Mouse (Mus musculus) left cerebral cortex, postnatal 10 days (tissue): ENCODE data around the gene Erich3. TPM values are rescaled to one million over a fixed set of nuclear protein-coding genes. Genes with fewer than 3 reads are reported as not detected.
A peak's percentile ranks its signal among the peaks of the same experiment; 100 is the strongest.

Experiments used
- DNase-seq, 2 experiments: peaks; one replicate each; pipeline ENCODE4 v3.0.0; 2021 to 2022; ENCODE audit warnings: low spot score in 2 of 2, mixed read lengths in 1 of 2; ENCODE audit errors: extremely low spot score in 1 of 2
- intact Hi-C: fragments of 180-260 bp; cut with DNase I; formaldehyde crosslinking; loops from one replicate; pipeline ENCODE4 v1.15.1; 2025
- total RNA-seq, 2 experiments: library from RNA; stranded (reverse); gene quantifications; 2 replicates each; pipeline ENCODE4 v1.2.3; 2021

Erich3 gene
- total RNA-seq, 2 experiments from 2014 or later, result 6.1 to 7.2 TPM

DNA sequence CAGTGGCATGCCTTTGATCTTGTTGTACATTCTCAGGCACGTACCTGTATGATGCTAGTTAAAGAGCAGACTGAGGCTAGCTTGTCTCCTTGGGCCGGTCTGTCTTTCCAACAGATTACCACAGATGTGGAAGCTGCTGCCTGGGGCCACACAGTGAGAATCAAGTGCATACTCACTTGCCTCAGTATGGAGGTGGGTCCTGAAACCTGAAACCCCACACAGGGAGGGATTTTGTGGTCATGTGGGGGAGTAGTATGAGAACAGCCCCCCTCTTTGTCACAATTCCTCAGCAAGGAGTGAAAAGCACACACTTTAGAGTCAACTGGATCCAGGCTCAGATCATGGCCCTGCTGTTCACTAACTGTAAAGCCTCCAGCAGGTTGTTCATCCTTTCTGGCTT, 151.9 kb downstream of the Erich3 start:
- DNase-seq, result no peak
- intact Hi-C loops, result loop anchor here (5.0 to 10.0 kb wide), 2 partner anchors 163 to 279 kb away; partner anchors contain the start of genes Fpgt and Lrriq3

- no peak for DNase-seq
- intact Hi-C loops, result loop anchor here (5.0 to 10.0 kb wide), 2 partner anchors 164 to 279 kb away; partner anchors contain the start of genes Fpgt and Lrriq3
Measured at GRCm38 (mm10) chr3:154816231-154816630, 152.6 kb downstream of the Erich3 start.

DNA sequence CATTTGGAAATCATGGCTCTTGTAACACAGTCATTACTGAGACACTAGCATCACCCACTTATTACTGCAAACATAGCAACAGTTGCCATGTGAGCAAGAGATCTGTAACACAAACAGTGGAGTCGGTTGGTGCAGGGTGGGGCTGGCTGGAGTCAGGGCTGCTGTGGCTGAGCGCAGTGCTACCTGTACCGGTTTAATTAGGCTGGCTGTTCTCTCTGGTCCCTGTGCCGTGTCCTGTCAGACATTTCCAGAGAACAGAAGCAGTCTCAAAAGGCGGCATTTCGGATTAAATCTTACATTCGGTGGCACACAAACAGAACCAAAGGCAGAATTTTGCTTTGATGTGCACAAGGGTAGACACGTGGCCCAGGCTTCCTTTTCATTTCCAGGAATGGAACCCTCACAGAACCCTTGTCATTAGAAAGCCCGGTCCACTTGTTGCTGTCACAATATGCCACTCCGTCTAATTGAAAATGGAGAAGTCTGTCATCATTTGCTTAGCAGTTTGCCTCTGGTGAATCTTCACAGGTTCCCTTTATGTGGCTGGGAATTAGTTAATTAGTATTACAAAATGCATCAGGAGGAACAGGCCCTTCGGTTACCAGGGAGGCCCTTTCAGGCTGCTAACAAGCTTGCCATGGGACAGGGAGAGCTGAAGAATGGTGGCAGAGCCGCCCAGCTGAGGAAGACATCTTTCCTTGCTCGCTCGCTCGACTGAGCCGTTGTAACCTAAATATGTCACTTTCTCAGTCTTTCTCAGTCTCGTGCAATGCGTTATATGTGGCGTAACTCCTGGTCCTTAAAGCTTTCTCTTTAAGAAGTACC, 153.4 kb downstream of the Erich3 start:
- intact Hi-C loops, result loop anchor here (5.0 to 10.0 kb wide), 2 partner anchors 165 to 278 kb away; partner anchors contain the start of genes Fpgt and Lrriq3
- peak; percentile 45 to 48 for DNase-seq

Other genes with a start within 250 kb of the Erich3 start
- 10 to 100 TPM; 16.4 to 18.2 TPM for gene Cryz, start 67.1 kb upstream of the Erich3 start, total RNA-seq
- gene Tyw3, start 66.8 kb upstream of the Erich3 start, total RNA-seq, result 10 to 100 TPM; 11.2 to 12.6 TPM